ENCODE assay signal across 12 mouse cellular contexts in the genomic region with DNA sequence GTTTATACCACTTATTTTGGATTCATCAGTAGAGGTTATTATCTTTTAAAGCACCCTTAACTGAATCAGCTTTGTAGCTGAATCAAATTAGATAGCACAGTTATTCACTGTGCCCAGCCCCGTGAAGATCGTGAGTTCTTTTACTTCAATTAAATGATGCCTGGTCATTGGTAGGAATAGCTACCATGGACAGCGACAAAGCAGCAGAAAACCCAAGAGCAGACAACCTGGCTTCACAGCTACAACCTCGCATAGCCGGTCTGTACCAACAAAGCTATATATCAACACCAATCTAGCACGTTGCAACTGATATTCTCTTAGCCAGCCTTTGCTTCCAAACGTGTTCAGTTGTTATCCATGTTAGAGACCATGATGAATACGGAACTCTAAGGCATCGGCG.
DNase-seq lines count a peak whose midpoint lies in the region; ATAC-seq and TF ChIP-seq lines count a peak whose summit lies in the region.
"Had no signal": no experiment of that assay in that cellular context is flagged by ENCODE, and none has a peak within 500 bp of the region (broad histone marks: within the 10 kb centered on the region; RNA-seq: fewer than 3 reads in every experiment).

No protein-coding gene starts in this region.

- H3K27ac ChIP-seq in kidney, postnatal 0 days = no peak overlapping the region
- H3K27ac ChIP-seq in kidney, embryonic 15.5 days = no peak overlapping the region
- H3K27ac ChIP-seq in ES-E14 (ENCODE audit: insufficient read depth, low read depth, low read length, poor library complexity, severe bottlenecking) = no peak overlapping the region
- H3K27ac ChIP-seq: heart, embryonic 15.5 days had no signal

- 47% methylated on average over 10 of the region's 10 CpGs for WGBS in kidney, postnatal 0 days
- WGBS in kidney, embryonic 15.5 days = 46% methylated on average over 10 of the region's 10 CpGs

- no peak for ATAC-seq in kidney, postnatal 0 days (replicated peaks; ENCODE audit: low FRiP score, low read depth)
- no peak for ATAC-seq in kidney, embryonic 15.5 days (replicated peaks; ENCODE audit: low FRiP score)
- ATAC-seq: intestine, postnatal 0 days had no signal

- H3K9me3 ChIP-seq in kidney, postnatal 0 days (replicated peaks; ENCODE audit: low read length) = no peaks in the 10 kb centered on the region
- no peaks in the 10 kb centered on the region for H3K9me3 ChIP-seq in kidney, embryonic 15.5 days (replicated peaks)
- no peaks in the 10 kb centered on the region for H3K9me3 ChIP-seq in ES-E14 (ENCODE audit: control insufficient read depth, insufficient read depth, low read depth, low read length)
- H3K9me3 ChIP-seq: heart, embryonic 15.5 days had no signal

- in situ Hi-C loops in ES-E14 (cut with MboI; ENCODE audit: low sequenced_read_pairs in 2 of 2, unreplicated experiment in 2 of 2) = no loop called here

- no peak overlapping the region for H3K4me3 ChIP-seq in kidney, postnatal 0 days (replicated peaks; ENCODE audit: low read depth, low read length)
- H3K4me3 ChIP-seq in kidney, embryonic 15.5 days (replicated peaks) = no peak overlapping the region
- no peak overlapping the region for H3K4me3 ChIP-seq in ES-E14 (ENCODE audit: insufficient read depth in 1 of 2, low read depth in 1 of 2, low read length in 2 of 2, poor library complexity in 1 of 2, severe bottlenecking in 1 of 2)
- H3K4me3 ChIP-seq: heart, embryonic 15.5 days; megakaryocyte, embryonic 14.5 days had no signal

- no peak for TF ChIP-seq CTCF in kidney, postnatal 0 days (IDR thresholded peaks at IDR 0.05; ENCODE audit: low read depth)

- H3K9ac ChIP-seq in kidney, postnatal 0 days (ENCODE audit: low read depth, low read length) = no peak overlapping the region
- no peak overlapping the region for H3K9ac ChIP-seq in kidney, embryonic 15.5 days
- no peak overlapping the region for H3K9ac ChIP-seq in ES-E14 (ENCODE audit: insufficient read depth, low read depth, low read length, poor library complexity, severe bottlenecking)
- H3K9ac ChIP-seq: heart, embryonic 15.5 days had no signal

- peak; percentile 59 for DNase-seq in kidney, postnatal 0 days (ENCODE audit: low spot score)
- peak; percentile 33 for DNase-seq in ES-E14 (ENCODE audit: low read depth, low spot score)
- peak; percentile 61 for DNase-seq in R1 (ENCODE audit: low read depth, low spot score)
- peak; percentile 64 for DNase-seq in forelimb bud, embryonic 11.5 days (ENCODE audit: low read depth, low spot score)
- DNase-seq in cerebellum, postnatal 36 days = no peak
- DNase-seq in cerebellum, postnatal 14 days = no peak
- DNase-seq: cerebellum, adult 9-11 months; right cerebral cortex, postnatal 14 days had no signal

- H3K4me2 ChIP-seq in kidney, postnatal 0 days (ENCODE audit: low read length) = no peak overlapping the region
- H3K4me2 ChIP-seq in kidney, embryonic 15.5 days = no peak overlapping the region
- H3K4me2 ChIP-seq: heart, embryonic 15.5 days had no signal

- no peaks in the 10 kb centered on the region for H3K27me3 ChIP-seq in kidney, postnatal 0 days (ENCODE audit: insufficient read depth, low read length)
- H3K27me3 ChIP-seq in kidney, embryonic 15.5 days = no peaks in the 10 kb centered on the region
- H3K27me3 ChIP-seq: heart, embryonic 15.5 days; megakaryocyte, embryonic 14.5 days had no signal

- H3K4me1 ChIP-seq in kidney, postnatal 0 days (replicated peaks; ENCODE audit: insufficient read depth, low read length) = no peaks in the 10 kb centered on the region
- no peaks in the 10 kb centered on the region for H3K4me1 ChIP-seq in kidney, embryonic 15.5 days
- H3K4me1 ChIP-seq in ES-E14 (ENCODE audit: control insufficient read depth in 2 of 2, insufficient read depth in 2 of 2, low read length in 2 of 2, poor library complexity in 1 of 2) = no peaks in the 10 kb centered on the region
- H3K4me1 ChIP-seq: heart, embryonic 15.5 days; megakaryocyte, embryonic 14.5 days had no signal

- no peaks in the 10 kb centered on the region for H3K36me3 ChIP-seq in kidney, postnatal 0 days (ENCODE audit: insufficient read depth, low read length)
- H3K36me3 ChIP-seq in kidney, embryonic 15.5 days = no peaks in the 10 kb centered on the region
- H3K36me3 ChIP-seq in ES-E14 (ENCODE audit: control insufficient read depth, insufficient read depth, low read length, poor library complexity, severe bottlenecking) = no peaks in the 10 kb centered on the region
- H3K36me3 ChIP-seq: heart, embryonic 15.5 days had no signal

TF ChIP-seq in ES-E14, 5 proteins besides CTCF, POLR2A, EP300 and RAD21:
- TF ChIP-seq ZNF384 (IDR thresholded peaks at IDR 0.05; ENCODE audit: low read depth, low read length) (no peak), HCFC1 (IDR thresholded peaks at IDR 0.05; ENCODE audit: borderline replicate concordance, insufficient read depth, low read length) (no peak), MAFK (IDR thresholded peaks at IDR 0.05; ENCODE audit: insufficient read depth, low read depth, low read length) (no peak), ZC3H11A (IDR thresholded peaks at IDR 0.05; ENCODE audit: borderline replicate concordance, low read depth, low read length) (no peak), CHD2 (IDR thresholded peaks at IDR 0.05; ENCODE audit: low read depth, low read length) (no peak)

Comparison
In these comparisons a context has a peak if more than half of its experiments do, and no peak if none do; other contexts are left out.
1. DNase-seq: peak in kidney, postnatal 0 days (single experiment), ES-E14 (single experiment), R1 (single experiment) and forelimb bud, embryonic 11.5 days (single experiment); none in cerebellum, postnatal 36 days (0 of 2) and cerebellum, postnatal 14 days (0 of 2).